Mouse (Mus musculus): ENCODE results near the gene Fas. TPM values are rescaled to one million over a fixed set of nuclear protein-coding genes. Genes with fewer than 3 reads are reported as not detected.

Gene Fas
- polyA plus RNA-seq, 1 experiment from 2014 or later, result 0.42 TPM

GRCm38 (mm10) chr19:34256936-34257335 lies 33.5 kb upstream of the Fas start:
- no peak overlapping the region for H3K4me2 ChIP-seq (replicated peaks)
- no peak for ATAC-seq (replicated peaks)
- no peak overlapping the region for H3K9ac ChIP-seq (replicated peaks)
- H3K4me1 ChIP-seq, result no peaks in the 10 kb centered on the region
- no peaks in the 10 kb centered on the region for H3K9me3 ChIP-seq
- H3K36me3 ChIP-seq, result no peaks in the 10 kb centered on the region
- WGBS, result 91% methylated on average over 2 of the region's 2 CpGs
- H3K27ac ChIP-seq (replicated peaks), result no peak overlapping the region
- H3K27me3 ChIP-seq, result no peaks in the 10 kb centered on the region
- no peak overlapping the region for H3K4me3 ChIP-seq

GRCm38 (mm10) chr19:34262273-34262974 lies 28.0 kb upstream of the Fas start:
- WGBS, result 80% methylated on average over 2 of the region's 2 CpGs
- Histone ChIP-seq H3K4me3 (no peak overlapping the region), H3K36me3 (no peaks in the 10 kb centered on the region), H3K9me3 (no peaks in the 10 kb centered on the region), H3K4me2 (replicated peaks) (no peak overlapping the region), H3K27ac (replicated peaks) (no peak overlapping the region), H3K4me1 (no peaks in the 10 kb centered on the region), H3K9ac (replicated peaks) (no peak overlapping the region), H3K27me3 (no peaks in the 10 kb centered on the region)
- no peak for ATAC-seq (replicated peaks)

GRCm38 (mm10) chr19:34265604-34266193 lies 24.8 kb upstream of the Fas start:
- H3K9me3 ChIP-seq, result no peaks in the 10 kb centered on the region
- H3K4me2 ChIP-seq (replicated peaks), result no peak overlapping the region
- 70% methylated on average over 5 of the region's 5 CpGs for WGBS
- H3K36me3 ChIP-seq, result no peaks in the 10 kb centered on the region
- H3K4me3 ChIP-seq, result no peak overlapping the region
- no peak overlapping the region for H3K9ac ChIP-seq (replicated peaks)
- no peaks in the 10 kb centered on the region for H3K27me3 ChIP-seq
- H3K4me1 ChIP-seq, result no peaks in the 10 kb centered on the region
- no peak for ATAC-seq (replicated peaks)
- no peak overlapping the region for H3K27ac ChIP-seq (replicated peaks)

- 48% methylated on average over 1 of the region's 1 CpGs for WGBS
- H3K27ac ChIP-seq (replicated peaks), result no peak overlapping the region
- ATAC-seq (replicated peaks), result no peak
- H3K9ac ChIP-seq (replicated peaks), result no peak overlapping the region
- H3K27me3 ChIP-seq, result no peaks in the 10 kb centered on the region
- no peaks in the 10 kb centered on the region for H3K36me3 ChIP-seq
- no peaks in the 10 kb centered on the region for H3K9me3 ChIP-seq
- no peak overlapping the region for H3K4me2 ChIP-seq (replicated peaks)
- no peaks in the 10 kb centered on the region for H3K4me1 ChIP-seq
- H3K4me3 ChIP-seq, result no peak overlapping the region
These were observed 21.5 kb upstream of the Fas start for GRCm38 (mm10) chr19:34268991-34269390.

DNA sequence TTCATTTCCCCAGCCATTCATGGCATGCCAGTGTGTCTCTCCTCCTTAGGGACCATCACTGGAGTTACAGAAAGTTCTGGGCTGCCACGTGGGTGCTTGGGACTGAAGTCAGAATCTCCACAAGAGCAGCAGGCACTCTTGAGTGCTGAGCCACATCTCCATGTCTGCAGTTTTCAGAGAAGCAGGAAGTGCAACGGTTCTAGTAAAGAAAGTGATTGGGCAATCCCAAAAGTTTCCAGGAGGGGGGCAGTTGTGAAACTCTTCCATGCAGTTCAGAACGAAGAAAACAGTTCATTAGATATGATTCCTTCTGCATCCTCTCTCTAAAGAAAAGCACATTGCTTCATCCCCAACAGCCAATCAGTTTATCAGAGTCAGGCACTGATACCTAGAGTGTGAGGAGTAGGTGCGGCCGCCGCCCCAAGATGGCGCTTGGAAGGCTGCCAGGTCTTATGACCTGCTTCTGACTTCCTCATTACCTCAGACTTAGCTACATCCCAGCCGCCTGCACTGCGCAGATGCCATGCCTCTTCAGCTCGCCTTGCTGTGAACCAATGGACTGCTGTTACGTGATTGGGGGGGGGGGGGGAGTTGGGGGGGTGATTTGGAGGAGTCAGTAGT lies 20.2 kb upstream of the Fas start:
- WGBS, result 92% methylated on average over 11 of the region's 11 CpGs
- H3K27me3 ChIP-seq, result no peaks in the 10 kb centered on the region
- no peak overlapping the region for H3K4me3 ChIP-seq
- no peak for ATAC-seq (replicated peaks)
- H3K9me3 ChIP-seq, result no peaks in the 10 kb centered on the region
- no peak overlapping the region for H3K27ac ChIP-seq (replicated peaks)
- H3K4me1 ChIP-seq, result no peaks in the 10 kb centered on the region
- no peak overlapping the region for H3K4me2 ChIP-seq (replicated peaks)
- no peak overlapping the region for H3K9ac ChIP-seq (replicated peaks)
- no peaks in the 10 kb centered on the region for H3K36me3 ChIP-seq

DNA sequence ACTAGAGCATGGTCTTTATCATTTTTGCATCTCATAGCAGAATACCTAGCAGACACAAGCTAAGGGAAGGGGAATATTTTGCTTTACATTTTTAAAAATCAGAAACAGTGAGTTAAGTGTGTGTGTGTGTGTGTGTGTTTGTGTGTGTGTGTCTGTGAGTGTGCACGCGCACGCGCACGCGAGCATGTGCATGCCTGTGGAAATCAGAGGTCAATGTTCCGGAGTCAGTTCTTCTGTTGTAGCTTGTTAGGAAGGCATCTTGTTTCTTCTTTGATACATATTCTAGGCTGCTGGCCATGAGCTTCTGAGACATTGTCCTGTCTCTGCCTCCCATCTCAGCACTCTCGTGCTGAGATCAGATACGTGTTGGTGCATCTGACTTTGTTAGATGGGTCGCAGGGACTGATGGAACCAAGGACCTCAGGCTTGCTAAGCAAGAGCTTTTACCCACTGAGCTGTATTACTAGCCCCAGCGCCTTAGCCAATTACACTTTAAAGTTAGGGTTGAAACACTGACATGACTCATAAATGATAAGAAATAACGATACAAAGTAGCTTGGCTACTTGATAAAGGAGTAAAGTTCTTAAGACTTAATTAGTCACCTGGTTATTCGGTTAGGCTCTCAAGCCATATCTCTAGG lies 19.5 kb upstream of the Fas start:
- no peak overlapping the region for H3K4me2 ChIP-seq (replicated peaks)
- H3K36me3 ChIP-seq, result no peaks in the 10 kb centered on the region
- ATAC-seq (replicated peaks), result no peak
- WGBS, result 96% methylated on average over 13 of the region's 13 CpGs
- no peaks in the 10 kb centered on the region for H3K4me1 ChIP-seq
- H3K27me3 ChIP-seq, result no peaks in the 10 kb centered on the region
- H3K9me3 ChIP-seq, result no peaks in the 10 kb centered on the region
- no peak overlapping the region for H3K9ac ChIP-seq (replicated peaks)
- no peak overlapping the region for H3K4me3 ChIP-seq
- H3K27ac ChIP-seq (replicated peaks), result no peak overlapping the region

- ATAC-seq (replicated peaks), result no peak; the same call in 1 of the 2 replicates
- H3K9me3 ChIP-seq, result no peaks in the 10 kb centered on the region
- WGBS, result 80% methylated on average over 1 of the region's 1 CpGs
These were observed 17.4 kb upstream of the Fas start for GRCm38 (mm10) chr19:34273073-34273472.

DNA sequence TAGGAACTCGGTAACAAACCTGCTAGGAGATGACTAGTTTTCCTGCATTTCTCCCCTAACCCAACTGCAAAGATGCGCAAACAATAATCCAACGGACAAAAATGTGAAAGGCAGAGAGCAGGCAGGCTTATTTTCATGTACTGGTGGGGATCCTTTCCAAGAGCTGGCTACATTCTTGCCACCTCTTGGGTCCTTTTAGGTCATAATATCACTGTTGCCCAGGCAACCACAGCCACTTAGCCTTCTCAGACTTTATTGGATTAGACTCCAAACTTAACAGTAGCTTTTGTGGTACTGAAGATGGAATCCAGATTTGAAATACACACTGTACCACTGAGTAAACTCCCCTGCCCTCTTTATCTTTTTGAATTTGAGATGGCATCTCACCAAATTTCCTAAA lies 12.4 kb upstream of the Fas start:
- no peaks in the 10 kb centered on the region for H3K36me3 ChIP-seq
- H3K27ac ChIP-seq (replicated peaks), result no peak overlapping the region
- H3K9me3 ChIP-seq, result no peaks in the 10 kb centered on the region
- no peak overlapping the region for H3K4me3 ChIP-seq
- no peak overlapping the region for H3K9ac ChIP-seq (replicated peaks)
- H3K4me2 ChIP-seq (replicated peaks), result no peak overlapping the region
- ATAC-seq (replicated peaks), result no peak
- no peaks in the 10 kb centered on the region for H3K4me1 ChIP-seq
- 78% methylated on average over 3 of the region's 3 CpGs for WGBS
- H3K27me3 ChIP-seq, result no peaks in the 10 kb centered on the region

More at GRCm38 (mm10) chr19:34273073-34273472, 17.4 kb upstream of the Fas start:
- no peak overlapping the region for H3K4me2 ChIP-seq (replicated peaks)
- H3K9ac ChIP-seq (replicated peaks), result no peak overlapping the region
- H3K27ac ChIP-seq (replicated peaks), result no peak overlapping the region
- H3K4me3 ChIP-seq, result no peak overlapping the region
- no peaks in the 10 kb centered on the region for H3K36me3 ChIP-seq
- no peaks in the 10 kb centered on the region for H3K27me3 ChIP-seq
- H3K4me1 ChIP-seq, result no peaks in the 10 kb centered on the region

DNA sequence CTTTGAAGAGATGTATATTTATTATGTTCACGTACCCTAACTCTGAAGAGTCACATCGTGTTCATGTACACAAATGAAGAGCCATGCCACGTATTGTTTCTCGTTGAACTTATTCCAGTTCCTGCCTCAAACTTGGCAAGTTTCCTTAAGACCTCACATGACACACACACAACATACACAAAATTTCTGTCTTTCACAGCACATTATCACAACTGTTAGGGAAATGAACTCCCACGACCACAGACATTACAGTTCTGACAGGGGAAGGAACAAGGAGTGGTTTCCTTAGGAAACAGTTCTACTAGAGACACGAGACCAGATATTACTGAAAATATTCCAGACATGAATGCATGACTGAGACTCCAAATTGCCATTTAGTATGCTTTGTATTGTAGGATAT lies 6.9 kb upstream of the Fas start:
- H3K4me3 ChIP-seq, result no peak overlapping the region
- H3K4me2 ChIP-seq (replicated peaks), result no peak overlapping the region
- no peak for ATAC-seq (replicated peaks)

GRCm38 (mm10) chr19:34284383-34284782 lies 6.1 kb upstream of the Fas start:
- 67% methylated on average over 10 of the region's 10 CpGs for WGBS

More for the DNA sequence above, 6.9 kb upstream of the Fas start:
- H3K27ac ChIP-seq (replicated peaks), result no peak overlapping the region
- no peaks in the 10 kb centered on the region for H3K27me3 ChIP-seq
- H3K9ac ChIP-seq (replicated peaks), result no peak overlapping the region
- H3K36me3 ChIP-seq, result no peaks in the 10 kb centered on the region
- WGBS, result 81% methylated on average over 6 of the region's 6 CpGs
- no peaks in the 10 kb centered on the region for H3K4me1 ChIP-seq
- H3K9me3 ChIP-seq, result no peaks in the 10 kb centered on the region

DNA sequence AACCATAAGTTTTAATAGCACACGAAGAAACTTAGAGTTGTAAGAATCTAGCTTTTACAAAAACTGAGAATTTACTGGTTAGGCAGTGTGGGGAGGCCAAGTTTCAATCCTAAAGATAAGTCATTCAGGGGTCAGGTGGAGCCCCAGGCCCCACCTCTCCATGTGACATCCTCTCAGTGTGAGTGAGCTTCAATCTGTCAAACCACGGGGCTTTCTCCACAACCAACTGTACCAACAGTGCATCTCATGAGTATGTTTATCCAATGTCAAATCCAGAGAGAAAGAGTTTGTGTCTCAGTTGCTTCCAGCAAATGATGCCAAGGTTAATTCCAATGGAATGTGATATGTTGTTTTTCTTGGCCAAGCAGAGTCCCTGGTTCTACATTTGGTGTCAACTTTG lies 5.6 kb upstream of the Fas start:
- Histone ChIP-seq H3K9me3 (no peaks in the 10 kb centered on the region), H3K4me3 (no peak overlapping the region)

More at GRCm38 (mm10) chr19:34284383-34284782, 6.1 kb upstream of the Fas start:
- Histone ChIP-seq H3K27ac (replicated peaks) (no peak overlapping the region), H3K9ac (replicated peaks) (no peak overlapping the region), H3K4me2 (replicated peaks) (no peak overlapping the region), H3K9me3 (no peaks in the 10 kb centered on the region), H3K4me3 (no peak overlapping the region), H3K4me1 (no peaks in the 10 kb centered on the region), H3K36me3 (no peaks in the 10 kb centered on the region), H3K27me3 (no peaks in the 10 kb centered on the region)
- no peak for ATAC-seq (replicated peaks)

GRCm38 (mm10) chr19:34287221-34287620 lies 3.2 kb upstream of the Fas start:
- no peak overlapping the region for H3K9ac ChIP-seq (replicated peaks)
- H3K27ac ChIP-seq (replicated peaks), result no peak overlapping the region
- peaks cover 12% of the 10 kb centered on the region for H3K4me1 ChIP-seq
- no peak overlapping the region for H3K4me3 ChIP-seq
- no peaks in the 10 kb centered on the region for H3K27me3 ChIP-seq
- no peaks in the 10 kb centered on the region for H3K9me3 ChIP-seq
- no peak for ATAC-seq (replicated peaks)
- no peak overlapping the region for H3K4me2 ChIP-seq (replicated peaks)
- no peaks in the 10 kb centered on the region for H3K36me3 ChIP-seq

More for the DNA sequence above, 5.6 kb upstream of the Fas start:
- no peak for ATAC-seq (replicated peaks)
- no peak overlapping the region for H3K9ac ChIP-seq (replicated peaks)
- no peak overlapping the region for H3K27ac ChIP-seq (replicated peaks)
- WGBS, result 74% methylated on average over 2 of the region's 2 CpGs
- no peaks in the 10 kb centered on the region for H3K4me1 ChIP-seq
- H3K27me3 ChIP-seq, result no peaks in the 10 kb centered on the region
- no peak overlapping the region for H3K4me2 ChIP-seq (replicated peaks)
- no peaks in the 10 kb centered on the region for H3K36me3 ChIP-seq
